Mouse (Mus musculus): Measurements from ENCODE around the gene Pigh.

Pigh gene

GRCm38 (mm10) chr12:79089182-79089812 is at the start of gene Pigh:
TSS of gene Pigh (minus strand) at chr12:79089651.
- DNase-seq (ENCODE audit: low read depth, low spot score), result peak; percentile 75

- DNase-seq (ENCODE audit: low read depth, low spot score), result no peak
Observed at GRCm38 (mm10) chr12:79138999-79139398, 49.5 kb upstream of the Pigh start.

DNA sequence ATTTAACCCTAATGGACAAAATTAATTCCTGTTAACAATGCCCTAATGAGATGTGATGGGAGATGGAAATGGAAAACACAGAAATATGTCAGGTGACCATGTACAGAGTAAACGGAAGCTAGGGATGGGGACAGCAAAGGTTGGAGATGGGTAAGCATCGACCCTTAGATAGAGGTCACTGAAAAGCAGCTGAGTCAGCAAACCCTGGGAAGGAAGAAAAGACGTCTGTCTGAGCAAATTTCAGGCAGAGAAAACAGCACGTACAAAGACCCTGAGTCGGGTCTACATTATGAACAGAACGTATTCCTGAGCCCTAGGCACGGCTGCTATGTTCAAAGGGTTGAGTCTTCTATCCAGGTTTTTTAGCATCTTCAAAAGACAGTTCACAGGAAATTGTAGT is 47.5 kb upstream of the Pigh start:
- no peak for DNase-seq (ENCODE audit: low read depth, low spot score)

GRCm38 (mm10) chr12:79135105-79135504 is 45.7 kb upstream of the Pigh start:
- no peak for DNase-seq (ENCODE audit: low read depth, low spot score)

GRCm38 (mm10) chr12:79134676-79135075 is 45.2 kb upstream of the Pigh start:
- no peak for DNase-seq (ENCODE audit: low read depth, low spot score)

- DNase-seq (ENCODE audit: low read depth, low spot score), result no peak
Observed at GRCm38 (mm10) chr12:79131706-79132460, 42.4 kb upstream of the Pigh start.

GRCm38 (mm10) chr12:79131178-79131675 is 41.8 kb upstream of the Pigh start:
- DNase-seq (ENCODE audit: low read depth, low spot score), result no peak

DNA sequence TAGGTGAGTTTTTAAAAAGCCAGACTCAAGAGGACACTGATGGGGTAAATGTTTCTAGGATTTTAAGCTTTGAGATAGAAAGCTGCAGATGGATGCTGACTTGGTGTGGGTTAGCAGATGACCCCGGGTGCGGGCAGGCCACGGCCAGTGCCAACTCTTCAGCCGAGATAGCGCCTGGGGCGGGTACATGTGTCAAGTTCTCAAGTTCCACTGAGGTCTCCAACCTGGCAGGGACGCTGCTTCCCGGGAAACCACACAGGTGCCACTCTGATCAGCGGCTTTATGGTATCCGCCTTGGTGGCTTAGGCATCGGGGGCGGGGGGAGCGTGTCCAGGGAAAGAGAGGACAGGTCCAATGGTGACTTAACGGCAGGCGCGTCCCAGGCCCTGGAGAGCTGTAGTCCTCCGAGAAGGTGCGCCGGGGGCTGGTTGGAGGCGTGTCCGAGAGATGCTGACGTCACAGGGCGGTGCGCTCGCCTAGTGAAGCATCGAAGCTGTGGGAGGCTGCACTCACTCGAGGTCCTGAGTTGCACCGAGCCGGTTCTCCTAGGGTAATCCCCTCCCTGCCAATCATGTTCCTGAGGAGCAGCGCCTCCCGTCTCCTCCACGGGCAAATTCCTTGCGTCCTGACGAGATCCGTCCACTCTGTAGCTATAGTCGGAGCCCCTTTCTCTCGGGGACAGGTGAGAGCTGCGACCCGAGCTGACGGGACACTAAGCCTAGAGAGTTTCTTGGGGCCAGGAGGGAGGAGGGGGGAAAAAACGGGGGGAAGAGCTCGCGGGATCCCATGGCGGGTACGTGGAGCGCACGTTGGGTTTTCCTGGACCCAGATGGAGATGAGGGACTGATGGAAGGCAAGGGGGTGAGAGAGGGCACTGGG is 41.1 kb upstream of the Pigh start, which contains the start of gene Arg2:
Arg2 (plus strand) TSS at position 479 of the 879 bp plus-strand sequence.
- peak; percentile 62 for DNase-seq (ENCODE audit: low read depth, low spot score)

GRCm38 (mm10) chr12:79122820-79123219 is 33.4 kb upstream of the Pigh start:
- no peak for DNase-seq (ENCODE audit: low read depth, low spot score)

- DNase-seq (ENCODE audit: low read depth, low spot score), result no peak
Observed at GRCm38 (mm10) chr12:79118991-79119390, 29.5 kb upstream of the Pigh start.

GRCm38 (mm10) chr12:79105312-79105711 is 15.9 kb upstream of the Pigh start:
- DNase-seq (ENCODE audit: low read depth, low spot score), result no peak

DNA sequence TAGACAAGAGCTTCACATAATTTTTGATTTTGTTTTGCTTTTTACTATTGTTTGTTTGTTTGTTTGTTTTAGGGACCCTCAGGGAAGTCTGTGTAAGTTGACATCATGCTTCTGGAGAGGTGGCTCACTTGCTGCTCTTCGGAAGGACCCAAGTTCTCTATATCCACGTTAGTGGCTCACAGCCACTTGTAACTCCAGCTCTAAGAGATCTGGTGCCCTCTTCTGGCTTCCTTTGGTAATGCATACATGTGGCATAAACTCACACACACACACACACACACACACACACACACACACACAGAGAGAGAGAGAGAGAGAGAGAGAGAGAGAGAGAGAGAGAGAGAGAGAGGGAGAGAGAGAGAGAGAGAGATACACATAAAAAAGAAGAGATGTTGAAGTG is 15.1 kb upstream of the Pigh start:
- no peak for DNase-seq (ENCODE audit: low read depth, low spot score)

- no peak for DNase-seq (ENCODE audit: low read depth, low spot score)
Observed at GRCm38 (mm10) chr12:79103773-79104172, 14.3 kb upstream of the Pigh start.

DNA sequence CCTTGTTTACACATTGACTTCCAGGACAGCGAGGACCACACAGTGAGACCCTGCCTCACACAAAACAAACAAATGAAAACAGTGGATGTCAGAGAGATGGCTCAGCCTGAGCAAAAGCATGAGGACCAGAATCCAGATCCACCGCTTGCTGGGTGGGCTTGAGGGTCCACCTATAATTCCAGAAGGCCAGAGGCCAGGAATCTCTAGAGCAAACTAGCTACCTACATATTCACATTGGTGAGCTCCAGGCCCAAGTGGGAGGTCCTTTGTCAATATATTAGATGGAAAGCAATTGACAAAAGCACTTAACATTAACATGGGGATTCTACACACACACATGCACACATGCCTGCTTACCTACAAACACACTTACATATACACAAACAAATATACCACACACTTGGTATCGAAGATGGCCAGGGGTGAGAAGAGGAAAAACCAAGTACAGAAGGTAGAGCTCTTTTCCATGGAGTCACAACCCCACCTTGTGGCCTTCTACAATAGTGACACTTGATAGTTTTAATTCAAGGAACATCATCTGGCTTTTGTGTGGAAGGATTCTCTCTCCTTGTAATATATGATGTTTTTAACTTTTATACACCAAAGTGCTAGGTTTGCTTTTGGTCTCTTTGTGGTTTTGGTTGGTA is 7.8 kb upstream of the Pigh start:
- peak; percentile 24 for DNase-seq (ENCODE audit: low read depth, low spot score)

GRCm38 (mm10) chr12:79092569-79092968 is 3.1 kb upstream of the Pigh start:
- peak; percentile 31 for DNase-seq (ENCODE audit: low read depth, low spot score)

DNA sequence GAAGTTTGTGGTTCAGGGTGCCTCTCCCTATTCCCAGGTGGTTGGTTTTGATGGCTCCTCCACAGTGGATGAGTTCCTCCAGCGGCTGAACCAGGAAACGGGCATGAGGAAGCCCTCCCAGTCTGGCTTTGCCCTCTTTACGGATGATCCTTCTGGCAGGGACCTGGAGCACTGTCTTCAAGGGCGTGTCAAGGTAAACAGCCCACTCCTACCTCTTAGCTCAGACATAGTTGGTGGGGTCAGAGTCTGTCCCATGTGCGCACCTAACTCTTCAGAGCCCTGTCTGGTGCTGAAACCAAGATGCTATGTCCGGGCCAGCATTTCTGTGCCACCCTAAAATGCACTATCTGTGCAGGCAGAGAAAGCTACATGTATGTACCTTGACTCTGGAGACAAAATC is 16.1 kb downstream of the Pigh start:
- no peak for DNase-seq (ENCODE audit: low read depth, low spot score)

DNA sequence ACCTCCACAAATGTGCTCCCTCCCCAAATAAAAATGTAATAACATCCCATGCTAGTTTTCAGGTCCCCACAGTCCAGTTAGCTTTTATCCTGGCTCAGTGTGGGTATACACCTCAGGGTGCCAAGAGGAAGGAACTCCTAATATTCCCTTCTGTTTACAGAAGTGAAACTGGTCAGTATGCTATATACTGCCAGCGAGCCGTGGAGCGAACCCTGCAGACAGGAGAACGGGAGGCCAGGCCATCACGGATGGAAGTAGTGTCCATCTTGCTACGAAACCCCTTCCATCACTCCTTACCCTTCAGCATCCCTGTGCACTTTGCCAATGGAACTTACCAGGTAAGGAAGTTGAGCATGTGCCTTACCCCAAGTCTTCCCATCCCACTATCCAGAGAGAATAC is 16.9 kb downstream of the Pigh start:
- no peak for DNase-seq (ENCODE audit: low read depth, low spot score)

DNA sequence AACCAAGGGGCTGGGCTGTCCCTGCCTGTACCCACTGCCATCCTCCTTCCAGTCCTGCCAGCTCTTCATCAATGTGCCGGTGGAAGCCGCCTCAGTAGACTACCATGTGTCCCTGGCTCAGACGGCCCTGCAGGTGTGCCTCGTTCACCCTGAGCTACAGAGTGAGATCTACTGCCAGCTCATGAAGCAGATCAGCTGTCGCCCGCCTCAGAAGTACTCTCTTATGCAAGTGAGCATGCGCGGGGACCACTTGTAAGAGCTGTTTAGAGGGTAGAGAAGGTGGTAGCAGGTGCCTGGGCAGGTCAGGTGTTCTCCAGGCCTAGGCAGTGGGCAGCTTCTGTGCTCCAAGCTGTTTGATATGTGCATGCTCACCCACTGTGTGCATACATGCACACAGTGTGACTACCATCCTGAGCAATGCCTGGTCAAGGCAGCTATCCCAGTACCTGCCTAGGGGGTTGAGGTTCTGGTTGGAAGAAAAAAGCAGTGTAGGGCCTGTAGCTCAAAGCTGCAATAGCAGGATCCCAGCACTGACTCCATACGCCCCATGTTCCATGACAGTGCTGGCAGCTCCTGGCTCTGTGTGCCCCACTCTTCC is 18.6 kb downstream of the Pigh start:
- DNase-seq (ENCODE audit: low read depth, low spot score), result no peak

- no peak for DNase-seq (ENCODE audit: low read depth, low spot score)
Observed at GRCm38 (mm10) chr12:79069916-79070315, 19.5 kb downstream of the Pigh start.

- no peak for DNase-seq (ENCODE audit: low read depth, low spot score)
Observed at GRCm38 (mm10) chr12:79069187-79069608, 20.3 kb downstream of the Pigh start.

GRCm38 (mm10) chr12:79068306-79068705 is 21.1 kb downstream of the Pigh start:
- no peak for DNase-seq (ENCODE audit: low read depth, low spot score)

All from WW6 (cell line).